Mouse (Mus musculus) neural tube, embryonic 15.5 days (tissue): ENCODE measurements around the gene Pou1f1. TPM values are rescaled to one million over a fixed set of nuclear protein-coding genes. Genes with fewer than 3 reads are reported as not detected.

Experiments used
- ATAC-seq: fragments of 200-750 bp; cut with Nextera tagmentation; 2 replicates; pipeline ENCODE4 v1.8.0; 2017; ENCODE audit warnings: mild to moderate bottlenecking, moderate TSS enrichment, moderate library complexity; ENCODE audit not compliant: low FRiP score
- H3K27ac ChIP-seq: fragments of 300-500 bp; sonication (generic); replicated peaks from 2 replicates; pipeline ENCODE4 v1.5.1; 2015; ENCODE audit warnings: mild to moderate bottlenecking, inconsistent platforms
- H3K27me3 ChIP-seq: fragments of 300-500 bp; sonication (generic); replicated peaks from 2 replicates; pipeline ENCODE4 v1.6.1; 2015; ENCODE audit warnings: inconsistent platforms
- H3K36me3 ChIP-seq: fragments of 300-500 bp; sonication (generic); 2 replicates; pipeline ENCODE4 v1.6.1; 2015; ENCODE audit warnings: inconsistent platforms
- H3K4me1 ChIP-seq: fragments of 300-500 bp; sonication (generic); 2 replicates; pipeline ENCODE4 v1.6.1; 2015; ENCODE audit warnings: inconsistent platforms
- H3K4me2 ChIP-seq: fragments of 300-500 bp; sonication (generic); 2 replicates; pipeline ENCODE4 v1.6.1; 2015; ENCODE audit warnings: inconsistent platforms, mild to moderate bottlenecking, moderate library complexity
- H3K4me3 ChIP-seq: fragments of 300-500 bp; sonication (generic); replicated peaks from 2 replicates; pipeline ENCODE4 v1.5.1; 2015; ENCODE audit warnings: mild to moderate bottlenecking, inconsistent platforms
- H3K9ac ChIP-seq: fragments of 300-500 bp; sonication (generic); replicated peaks from 2 replicates; pipeline ENCODE4 v1.6.1; 2015; ENCODE audit warnings: mild to moderate bottlenecking, inconsistent platforms
- H3K9me3 ChIP-seq: fragments of 300-500 bp; sonication (generic); replicated peaks from 2 replicates; pipeline ENCODE4 v1.6.1; 2016; ENCODE audit warnings: inconsistent platforms
- WGBS: fragments of 180-500 bp; shearing (Covaris S2); methylation state at CpG from one replicate; pipeline ENCODE4 v1.1.7; 2015; ENCODE audit warnings: mixed read lengths; 5-methylcytosine and 5-hydroxymethylcytosine counted together
- polyA plus RNA-seq: library from polyadenylated mRNA; unstranded; fragments of >200 nt; fragmentation: Nextera tagmentation; extraction: Ambion mirVana; gene quantifications from 2 replicates; pipeline ENCODE4 v1.2.1, GENCODE M21; 2015

Gene Pou1f1
- polyA plus RNA-seq, 1 experiment from 2014 or later: not detected

GRCm38 (mm10) chr16:65568853-65569252, 48.5 kb downstream of the Pou1f1 start:
- no peak overlapping the region for H3K9ac ChIP-seq
- WGBS: 86% methylated on average over 4 of the region's 4 CpGs
- no peak for ATAC-seq

GRCm38 (mm10) chr16:65577298-65578029, 57.2 kb downstream of the Pou1f1 start:
- no peaks in the 10 kb centered on the region for H3K27me3 ChIP-seq
- no peak overlapping the region for H3K4me2 ChIP-seq
- H3K9ac ChIP-seq: no peak overlapping the region
- H3K27ac ChIP-seq: no peak overlapping the region
- no peak overlapping the region for H3K4me3 ChIP-seq
- whole genome bisulfite sequencing: 32% methylated on average over 6 of the region's 6 CpGs
- no peak for ATAC-seq
- no peaks in the 10 kb centered on the region for H3K4me1 ChIP-seq
- H3K9me3 ChIP-seq: no peaks in the 10 kb centered on the region
- no peaks in the 10 kb centered on the region for H3K36me3 ChIP-seq

More at GRCm38 (mm10) chr16:65568853-65569252, 48.5 kb downstream of the Pou1f1 start:
- Histone ChIP-seq H3K27ac (no peak overlapping the region), H3K4me3 (no peak overlapping the region), H3K4me2 (no peak overlapping the region), H3K4me1 (peaks cover 4% of the 10 kb centered on the region), H3K27me3 (no peaks in the 10 kb centered on the region), H3K36me3 (no peaks in the 10 kb centered on the region), H3K9me3 (no peaks in the 10 kb centered on the region)

Other genes with a start within 250 kb of the Pou1f1 start
- 151 and 158 TPM in 2 replicates for gene Chmp2b, start 42.2 kb downstream of the Pou1f1 start, polyA plus RNA-seq